Mouse (Mus musculus) CH12.LX (cell line): Measurements from ENCODE around the gene Gprin1.

ENCODE experiments used
- CTCF ChIP-seq, 2 experiments: IDR thresholded peaks in 1 of 2; conservative IDR thresholded peaks in 1 of 2; 2 replicates each; pipeline ENCODE4 v1.5.1; 2011 to 2012; ENCODE audit warnings: low read depth in 2 of 2, low read length in 2 of 2, improper control_type of control experiment in 1 of 2, inconsistent platforms in 1 of 2, mild to moderate bottlenecking in 1 of 2, moderate library complexity in 1 of 2
- EP300 ChIP-seq: IDR thresholded peaks from 2 replicates; pipeline ENCODE4 v1.6.1; 2011; ENCODE audit warnings: low read length, improper control_type of control experiment
- MAX ChIP-seq: IDR thresholded peaks from 2 replicates; pipeline ENCODE4 v1.6.1; 2011; ENCODE audit warnings: low read length, improper control_type of control experiment
- MAZ ChIP-seq: IDR thresholded peaks from 2 replicates; pipeline ENCODE4 v1.6.1; 2012; ENCODE audit warnings: low read depth, mild to moderate bottlenecking, inconsistent platforms, low read length, improper control_type of control experiment, moderate library complexity
- POLR2A ChIP-seq: IDR thresholded peaks from 2 replicates; pipeline ENCODE4 v1.6.1; 2011; ENCODE audit warnings: low read depth, mild to moderate bottlenecking, improper control_type of control experiment, low read length
- USF1 ChIP-seq: IDR thresholded peaks from 2 replicates; pipeline ENCODE4 v1.6.1; 2014; ENCODE audit warnings: low read depth, mild to moderate bottlenecking, inconsistent platforms, low read length, improper control_type of control experiment

DNA sequence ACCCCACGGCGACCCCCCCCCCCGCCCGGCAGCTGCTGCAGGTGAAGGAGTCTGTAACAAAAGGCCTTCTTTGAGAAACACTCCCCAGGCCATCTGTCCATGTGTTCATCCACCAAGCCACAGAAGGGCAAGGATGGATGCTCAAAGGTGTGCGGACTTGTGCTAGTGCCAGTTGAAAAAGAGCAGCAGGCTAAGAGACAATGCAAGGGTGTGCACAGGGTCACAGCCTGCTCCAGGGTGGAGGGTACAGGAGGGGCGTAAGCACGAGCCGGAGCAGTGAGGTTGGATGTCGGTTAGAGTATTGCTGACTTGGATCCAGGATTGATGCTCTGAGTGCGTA is 983 bp downstream of the Gprin1 start:
- TF ChIP-seq POLR2A: no peak
- no peak for TF ChIP-seq MAX
- no peak for TF ChIP-seq CTCF (conservative IDR thresholded peaks at IDR 0.05 in 1 of 2, IDR thresholded peaks at IDR 0.05 in 1 of 2; ENCODE audit: low read depth in 2 of 2, low read length in 2 of 2)
- TF ChIP-seq MAZ: no peak
- no peak for TF ChIP-seq USF1
- TF ChIP-seq EP300: no peak
